Mouse (Mus musculus): Measurements from ENCODE around the gene Tpmt.
A peak's percentile ranks its signal among the peaks of the same experiment; 100 is the strongest.

The Tpmt gene

GRCm38 (mm10) chr13:47042024-47042633, 2.4 kb downstream of the Tpmt start:
- DNase-seq (ENCODE audit: low read depth, low spot score): no peak

GRCm38 (mm10) chr13:47040061-47040460, 4.5 kb downstream of the Tpmt start:
- no peak for DNase-seq (ENCODE audit: low read depth, low spot score)

- DNase-seq (ENCODE audit: low read depth, low spot score): no peak
These were observed 6.6 kb downstream of the Tpmt start for GRCm38 (mm10) chr13:47037946-47038345.

GRCm38 (mm10) chr13:47033602-47034001, 10.9 kb downstream of the Tpmt start:
- DNase-seq (ENCODE audit: low read depth, low spot score): no peak

GRCm38 (mm10) chr13:47030376-47031107, 14.0 kb downstream of the Tpmt start:
- no peak for DNase-seq (ENCODE audit: low read depth, low spot score)

- no peak for DNase-seq (ENCODE audit: low read depth, low spot score)
These were observed 23.7 kb downstream of the Tpmt start for GRCm38 (mm10) chr13:47020798-47021197.

GRCm38 (mm10) chr13:47019774-47020173, 24.8 kb downstream of the Tpmt start:
- no peak for DNase-seq (ENCODE audit: low read depth, low spot score)

GRCm38 (mm10) chr13:47017259-47017658, 27.3 kb downstream of the Tpmt start:
- peak; percentile 38 for DNase-seq (ENCODE audit: low read depth, low spot score)

- no peak for DNase-seq (ENCODE audit: low read depth, low spot score)
These were observed 29.4 kb downstream of the Tpmt start for GRCm38 (mm10) chr13:47015195-47015501.

- DNase-seq (ENCODE audit: low read depth, low spot score): peak; percentile 70
These were observed 30.0 kb downstream of the Tpmt start, which contains the start of gene Nhlrc1 for GRCm38 (mm10) chr13:47014334-47015194. TSS of gene Nhlrc1 (minus strand) at chr13:47014850.

- no peak for DNase-seq (ENCODE audit: low read depth, low spot score)
These were observed 30.8 kb downstream of the Tpmt start for GRCm38 (mm10) chr13:47013740-47014139.

GRCm38 (mm10) chr13:47001590-47001989, 42.9 kb downstream of the Tpmt start:
- DNase-seq (ENCODE audit: low read depth, low spot score): no peak

- no peak for DNase-seq (ENCODE audit: low read depth, low spot score)
These were observed 45.0 kb downstream of the Tpmt start for GRCm38 (mm10) chr13:46999498-46999897.

- no peak for DNase-seq (ENCODE audit: low read depth, low spot score)
These were observed 47.2 kb downstream of the Tpmt start for GRCm38 (mm10) chr13:46997355-46997754.

GRCm38 (mm10) chr13:46993274-46993551, 51.3 kb downstream of the Tpmt start:
- no peak for DNase-seq (ENCODE audit: low read depth, low spot score)

- no peak for DNase-seq (ENCODE audit: low read depth, low spot score)
These were observed 51.8 kb downstream of the Tpmt start for GRCm38 (mm10) chr13:46992516-46993273.

- no peak for DNase-seq (ENCODE audit: low read depth, low spot score)
These were observed 54.0 kb downstream of the Tpmt start for GRCm38 (mm10) chr13:46990376-46991011.

- no peak for DNase-seq (ENCODE audit: low read depth, low spot score)
These were observed 56.6 kb downstream of the Tpmt start for GRCm38 (mm10) chr13:46987941-46988340.

GRCm38 (mm10) chr13:46986208-46986607, 58.3 kb downstream of the Tpmt start:
- DNase-seq (ENCODE audit: low read depth, low spot score): no peak

GRCm38 (mm10) chr13:46983878-46984277, 60.7 kb downstream of the Tpmt start:
- DNase-seq (ENCODE audit: low read depth, low spot score): no peak

- DNase-seq (ENCODE audit: low read depth, low spot score): no peak
These were observed 64.6 kb downstream of the Tpmt start for GRCm38 (mm10) chr13:46979836-46980490.

All from forelimb bud, embryonic 11.5 days (tissue).